Mouse (Mus musculus) neutrophil, adult 59 days (primary cell): Measurements from ENCODE around the gene E130218I03Rik. TPM values are rescaled to one million over a fixed set of nuclear protein-coding genes. Genes with fewer than 3 reads are reported as not detected.

Experiments
- total RNA-seq, 2 experiments: library from RNA; stranded (reverse); gene quantifications; 1 replicate in 1 of 2; 2 replicates in 1 of 2; pipeline ENCODE4 v1.2.4; 2023

E130218I03Rik gene
- not detected for total RNA-seq

GRCm38 (mm10) chr4:134243516-134244250 is at the start of gene E130218I03Rik:
E130218I03Rik (plus strand) TSS chr4:134243662.

GRCm38 (mm10) chr4:134202904-134203303 is 40.6 kb upstream of the E130218I03Rik start, which contains the start of gene Gm7534:
Gm7534 (minus strand) TSS chr4:134203004.

GRCm38 (mm10) chr4:134227194-134227593 is 16.3 kb upstream of the E130218I03Rik start, which contains the start of gene Catsper4:
Catsper4 (minus strand) TSS chr4:134227383.

GRCm38 (mm10) chr4:134238279-134238651 is 5.2 kb upstream of the E130218I03Rik start, which contains the start of gene Cnksr1:
Cnksr1 (minus strand) TSS chr4:134238399.

GRCm38 (mm10) chr4:134245148-134245843 is 1.8 kb downstream of the E130218I03Rik start, which contains the start of gene Zfp593:
Zfp593 (minus strand) TSS chr4:134245592.

GRCm38 (mm10) chr4:134246719-134247258 is 3.3 kb downstream of the E130218I03Rik start, which contains the start of gene Gm30191:
Gm30191 (plus strand) TSS chr4:134246935.

GRCm38 (mm10) chr4:134253722-134254324 is 10.4 kb downstream of the E130218I03Rik start, which contains the start of gene Grrp1:
Grrp1 (minus strand) TSS chr4:134254106.

GRCm38 (mm10) chr4:134287575-134288025 is 44.1 kb downstream of the E130218I03Rik start, which contains the start of gene Pdik1l:
Pdik1l (minus strand) TSS chr4:134287895.

Other genes starting within 250 kb of the E130218I03Rik start
- gene Dhdds, start 242.7 kb upstream of the E130218I03Rik start, total RNA-seq = 10 to 100 TPM; 64.0 to 71.1 TPM
- 10 to 100 TPM; 43.4 to 50.8 TPM for gene Lin28a, start 224.8 kb upstream of the E130218I03Rik start, total RNA-seq
- under 1 TPM in 1 of 2 experiments, not detected in 1; 0.24 TPM for gene Zfp683, start 189.8 kb upstream of the E130218I03Rik start, total RNA-seq
- gene Crybg2, start 182.8 kb upstream of the E130218I03Rik start, total RNA-seq = under 1 TPM; 0.42 to 0.44 TPM
- gene Cd52, start 148.6 kb upstream of the E130218I03Rik start, total RNA-seq = 1,000 to 10,000 TPM; 1,669 to 1,713 TPM
- gene Ubxn11, start 141.1 kb upstream of the E130218I03Rik start, total RNA-seq = 1 to 10 TPM; 6.1 to 8.0 TPM
- 1,000 to 10,000 TPM; 1,034 to 1,041 TPM for gene Sh3bgrl3, start 114.9 kb upstream of the E130218I03Rik start, total RNA-seq
- gene Cep85, start 56.5 kb upstream of the E130218I03Rik start, total RNA-seq = 10 to 100 TPM; 13.1 to 18.9 TPM
- gene Gm7534, start 40.7 kb upstream of the E130218I03Rik start, total RNA-seq = not detected
- not detected for gene Catsper4, start 16.3 kb upstream of the E130218I03Rik start, total RNA-seq
- not detected for gene Cnksr1, start 5.3 kb upstream of the E130218I03Rik start, total RNA-seq
- gene Zfp593, start 1.9 kb downstream of the E130218I03Rik start, total RNA-seq = 1 to 10 TPM; 3.8 to 4.7 TPM
- gene Gm30191, start 3.3 kb downstream of the E130218I03Rik start, total RNA-seq = not detected
- not detected for gene Grrp1, start 10.4 kb downstream of the E130218I03Rik start, total RNA-seq
- gene Pdik1l, start 44.2 kb downstream of the E130218I03Rik start, total RNA-seq = 10 to 100 TPM; 12.1 to 15.9 TPM
- gene Trim63, start 71.5 kb downstream of the E130218I03Rik start, total RNA-seq = not detected
- under 1 TPM in 1 of 2 experiments, not detected in 1; 0.51 TPM for gene Slc30a2, start 99.5 kb downstream of the E130218I03Rik start, total RNA-seq
- not detected for gene Extl1, start 140.2 kb downstream of the E130218I03Rik start, total RNA-seq
- gene Pafah2, start 152.7 kb downstream of the E130218I03Rik start, total RNA-seq = 10 to 100 TPM; 12.9 to 16.8 TPM
- gene Stmn1, start 224.7 kb downstream of the E130218I03Rik start, total RNA-seq = 100 to 1,000 TPM; 214 to 233 TPM